Mouse (Mus musculus) lung, embryonic 15.5 days (tissue): ENCODE data around the gene Arhgef25. TPM values are rescaled to one million over a fixed set of nuclear protein-coding genes. Genes with fewer than 3 reads are reported as not detected.

Experiments used
- ATAC-seq: fragments of 200-750 bp; cut with Nextera tagmentation; 2 replicates; pipeline ENCODE4 v1.8.0; 2017; ENCODE audit warnings: moderate number of reproducible peaks, borderline replicate concordance; ENCODE audit not compliant: low FRiP score, low TSS enrichment; ENCODE audit errors: extremely low read depth
- H3K27ac ChIP-seq: fragments of 300-500 bp; sonication (generic); 2 replicates; pipeline ENCODE4 v1.5.1; 2015; ENCODE audit warnings: moderate library complexity, mild to moderate bottlenecking, inconsistent platforms
- H3K27me3 ChIP-seq: fragments of 300-500 bp; sonication (generic); 2 replicates; pipeline ENCODE4 v1.6.1; 2015; ENCODE audit warnings: inconsistent platforms
- H3K36me3 ChIP-seq: fragments of 300-500 bp; sonication (generic); 2 replicates; pipeline ENCODE4 v1.6.1; 2015; ENCODE audit warnings: inconsistent platforms
- H3K4me1 ChIP-seq: fragments of 300-500 bp; sonication (generic); 2 replicates; pipeline ENCODE4 v1.6.1; 2015; ENCODE audit warnings: inconsistent platforms
- H3K4me2 ChIP-seq: fragments of 300-500 bp; sonication (generic); 2 replicates; pipeline ENCODE4 v1.6.1; 2015; ENCODE audit warnings: inconsistent platforms, mild to moderate bottlenecking, moderate library complexity
- H3K4me3 ChIP-seq: fragments of 300-500 bp; sonication (generic); 2 replicates; pipeline ENCODE4 v1.5.1; 2015; ENCODE audit warnings: mild to moderate bottlenecking, inconsistent platforms
- H3K9ac ChIP-seq: fragments of 300-500 bp; sonication (generic); 2 replicates; pipeline ENCODE4 v1.6.1; 2015; ENCODE audit warnings: inconsistent platforms
- H3K9me3 ChIP-seq: fragments of 300-500 bp; sonication (generic); 2 replicates; pipeline ENCODE4 v1.6.1; 2016; ENCODE audit warnings: inconsistent platforms
- WGBS: fragments of 180-500 bp; shearing (Covaris S2); methylation state at CpG from one replicate; pipeline ENCODE4 v1.1.7; 2015; 5-methylcytosine and 5-hydroxymethylcytosine counted together
- polyA plus RNA-seq: library from polyadenylated mRNA; unstranded; fragments of >200 nt; fragmentation: Nextera tagmentation; extraction: Ambion mirVana; gene quantifications from 2 replicates; pipeline ENCODE4 v1.2.1, GENCODE M21; 2015

Gene Arhgef25
- polyA plus RNA-seq, 1 experiment from 2014 or later, result 59.0 TPM

DNA sequence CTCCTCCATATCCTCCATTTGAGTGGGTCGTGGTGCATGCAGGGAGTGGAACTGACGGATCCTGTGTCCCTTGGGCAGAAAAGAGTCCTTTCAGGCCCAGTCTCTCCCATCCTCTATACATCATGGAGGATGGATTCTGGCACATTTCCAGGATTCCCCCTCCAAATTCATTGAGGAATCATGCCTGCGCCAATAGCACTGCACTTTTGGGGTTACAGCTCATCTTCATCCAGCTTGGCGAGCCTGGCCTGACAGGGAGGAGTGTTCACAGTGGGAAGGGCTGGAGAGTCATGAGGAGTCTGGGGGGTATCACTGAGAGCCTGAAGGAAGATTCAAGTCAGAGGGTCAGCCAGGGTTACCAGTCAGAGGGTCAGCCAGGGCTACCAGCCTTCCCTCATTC is 7.3 kb downstream of the Arhgef25 start:
- Histone ChIP-seq H3K27me3 (peaks cover 74% of the 10 kb centered on the region), H3K9ac (no peak overlapping the region), H3K9me3 (no peaks in the 10 kb centered on the region), H3K4me3 (no peak overlapping the region), H3K4me1 (peaks cover 35% of the 10 kb centered on the region), H3K27ac (no peak overlapping the region), H3K4me2 (no peak overlapping the region), H3K36me3 (peaks cover 19% of the 10 kb centered on the region; the same call in 1 of the 2 replicates)
- 79% methylated on average over 4 of the region's 4 CpGs for WGBS
- ATAC-seq, result no peak

DNA sequence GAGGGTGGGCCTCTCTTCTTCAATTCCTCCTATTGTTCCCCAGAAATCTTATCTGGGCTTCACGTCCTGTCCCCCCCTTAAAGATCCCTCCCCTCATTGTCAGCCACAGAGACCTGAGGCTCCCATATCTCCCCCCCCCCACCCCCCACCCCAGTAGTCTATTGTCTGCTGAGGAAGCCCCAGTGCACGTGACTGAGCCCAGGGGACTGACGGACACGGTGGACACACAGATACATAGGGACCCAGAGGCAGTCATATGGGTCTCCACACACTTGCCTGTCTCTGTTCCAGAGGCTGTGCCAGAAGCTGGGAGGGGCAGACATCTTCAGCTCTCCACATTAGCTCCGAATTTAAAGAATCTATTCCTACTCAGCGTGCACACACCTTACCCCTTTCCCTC is 8.3 kb downstream of the Arhgef25 start:
- no peak for ATAC-seq
- Histone ChIP-seq H3K4me1 (peaks cover 31% of the 10 kb centered on the region), H3K9me3 (no peaks in the 10 kb centered on the region), H3K27me3 (peaks cover 79% of the 10 kb centered on the region), H3K27ac (no peak overlapping the region), H3K4me2 (no peak overlapping the region), H3K36me3 (peaks cover 17% of the 10 kb centered on the region; the same call in 1 of the 2 replicates), H3K4me3 (no peak overlapping the region), H3K9ac (no peak overlapping the region)
- 57% methylated on average over 6 of the region's 6 CpGs for WGBS

DNA sequence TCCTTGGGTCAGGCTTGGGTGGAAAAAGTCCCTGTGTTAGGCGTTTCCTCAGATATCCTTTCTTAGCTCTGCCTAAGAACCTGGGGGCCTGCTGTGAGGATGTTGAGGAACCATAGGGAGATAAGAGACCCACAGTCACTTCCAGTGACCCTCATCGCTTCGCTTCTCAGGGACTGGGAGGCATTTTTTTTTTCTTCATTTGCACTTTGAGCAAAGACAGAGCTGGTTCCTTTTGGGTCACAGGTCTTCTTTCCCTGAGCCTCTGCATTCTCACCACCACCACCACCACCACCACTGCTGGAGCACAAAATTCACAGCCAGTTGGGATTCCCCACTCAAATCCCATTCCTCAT is 9.2 kb downstream of the Arhgef25 start:
- Histone ChIP-seq H3K9me3 (no peaks in the 10 kb centered on the region), H3K4me2 (peak overlapping the region; percentile 43; the same call in 1 of the 2 replicates), H3K9ac (no peak overlapping the region), H3K27ac (no peak overlapping the region), H3K27me3 (peaks cover 88% of the 10 kb centered on the region), H3K4me3 (no peak overlapping the region; the same call in 1 of the 2 replicates), H3K4me1 (peaks cover 31% of the 10 kb centered on the region), H3K36me3 (peaks cover 9% of the 10 kb centered on the region; the same call in 1 of the 2 replicates)
- WGBS, result 40% methylated on average over 3 of the region's 3 CpGs
- no peak for ATAC-seq

DNA sequence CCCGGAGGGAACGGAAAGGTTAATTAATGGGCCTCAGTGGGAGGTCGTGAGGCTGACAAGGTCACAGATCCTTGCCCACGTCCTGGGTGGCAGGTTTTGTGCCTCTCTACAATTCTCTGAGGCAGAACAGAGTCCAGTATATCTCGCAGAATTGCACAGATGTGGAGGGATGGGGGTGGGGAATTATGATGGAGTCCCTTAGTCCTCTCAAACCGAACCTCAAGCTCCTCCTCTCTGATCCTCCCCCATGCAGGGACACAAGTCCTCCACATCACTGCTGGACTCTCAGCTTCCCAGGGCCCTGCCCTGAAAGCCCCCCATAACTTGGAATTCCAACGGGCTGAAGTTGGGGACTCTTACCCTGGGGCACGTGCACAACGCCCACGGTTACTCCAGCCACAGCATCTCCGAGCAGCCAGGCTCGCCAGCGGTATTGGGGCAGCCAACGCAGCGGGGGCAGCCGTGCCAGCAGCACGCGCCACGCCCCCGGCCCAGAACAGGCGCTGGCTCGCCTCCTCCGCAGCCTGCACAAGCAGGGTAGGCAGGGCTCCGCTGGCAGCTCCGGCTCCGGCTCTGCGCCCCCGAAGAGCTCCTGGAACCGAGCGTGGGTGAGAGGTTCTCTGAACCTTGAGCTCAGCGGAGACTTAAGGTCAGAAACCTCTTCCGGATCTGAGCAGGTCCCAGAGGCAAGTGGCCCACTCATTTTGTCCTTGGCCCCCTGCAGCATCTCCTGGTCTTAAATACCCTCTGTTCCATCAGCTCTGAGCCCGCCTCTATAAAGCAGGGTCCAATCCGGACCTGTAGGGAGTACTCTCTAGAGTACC is 9.8 kb downstream of the Arhgef25 start, which contains the start of gene Slc26a10:
Gene Slc26a10, minus strand, starts transcription at position 775 of the 824 bp plus-strand sequence.
- H3K9ac ChIP-seq, result no peak within 1 kb of the TSS
- peak within 1 kb of the TSS; percentile 15 for H3K4me3 ChIP-seq
- H3K9me3 ChIP-seq, result no peaks in the 10 kb centered on the region
- H3K27me3 ChIP-seq, result peaks cover 91% of the 10 kb centered on the region
- H3K36me3 ChIP-seq, result peaks cover 9% of the 10 kb centered on the region; the same call in 1 of the 2 replicates
- H3K27ac ChIP-seq, result no peak within 1 kb of the TSS
- ATAC-seq, result no peak; the same call in 1 of the 2 replicates
- peak within 1 kb of the TSS; percentile 43; the same call in 1 of the 2 replicates for H3K4me2 ChIP-seq
- 2% methylated on average over 34 of the region's 34 CpGs for WGBS
- peaks cover 31% of the 10 kb centered on the region for H3K4me1 ChIP-seq

DNA sequence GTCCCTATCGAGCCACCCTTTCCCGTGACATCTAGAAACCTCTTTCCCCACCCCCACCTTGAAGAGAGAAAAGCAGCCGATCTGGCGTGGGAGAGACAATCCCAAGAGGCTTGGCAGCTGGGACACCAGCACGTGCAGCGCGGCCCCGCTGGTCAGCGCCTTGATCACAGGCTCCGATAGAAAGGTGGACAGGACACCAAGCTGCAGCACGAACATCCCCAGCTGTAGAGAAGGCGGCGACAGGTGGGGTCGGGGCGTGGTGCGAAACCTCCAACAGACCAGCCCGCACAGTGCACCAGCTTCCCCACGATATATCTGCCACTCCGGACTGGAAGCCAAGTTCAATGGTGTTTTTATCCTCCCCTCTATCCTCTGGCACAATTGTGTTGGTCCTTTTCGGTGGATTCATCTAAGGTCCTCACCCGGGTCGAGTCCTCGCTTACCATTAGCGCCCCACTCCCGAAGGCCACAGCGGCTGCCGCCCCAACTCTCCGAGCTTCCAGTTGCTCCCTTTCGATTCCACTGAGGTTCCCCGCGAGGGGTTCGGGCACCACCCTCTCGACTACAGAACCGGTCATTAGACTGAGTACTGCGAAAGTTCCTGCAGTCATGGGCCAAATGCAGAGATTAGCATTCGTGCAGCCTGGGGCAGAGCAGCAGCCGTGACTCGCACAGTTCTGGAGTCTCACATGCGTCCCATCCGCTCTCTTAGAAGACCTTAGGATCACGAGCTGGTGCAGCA is 11.4 kb downstream of the Arhgef25 start:
- Histone ChIP-seq H3K9ac (no peak overlapping the region; the same call in 1 of the 2 replicates), H3K9me3 (no peaks in the 10 kb centered on the region), H3K4me3 (peak overlapping the region; percentile 18), H3K27ac (no peak overlapping the region), H3K36me3 (peaks cover 5% of the 10 kb centered on the region; the same call in 1 of the 2 replicates), H3K4me2 (peak overlapping the region; percentile 53), H3K4me1 (peaks cover 24% of the 10 kb centered on the region), H3K27me3 (peaks cover 83% of the 10 kb centered on the region)
- WGBS, result 5% methylated on average over 41 of the region's 41 CpGs
- no peak for ATAC-seq

DNA sequence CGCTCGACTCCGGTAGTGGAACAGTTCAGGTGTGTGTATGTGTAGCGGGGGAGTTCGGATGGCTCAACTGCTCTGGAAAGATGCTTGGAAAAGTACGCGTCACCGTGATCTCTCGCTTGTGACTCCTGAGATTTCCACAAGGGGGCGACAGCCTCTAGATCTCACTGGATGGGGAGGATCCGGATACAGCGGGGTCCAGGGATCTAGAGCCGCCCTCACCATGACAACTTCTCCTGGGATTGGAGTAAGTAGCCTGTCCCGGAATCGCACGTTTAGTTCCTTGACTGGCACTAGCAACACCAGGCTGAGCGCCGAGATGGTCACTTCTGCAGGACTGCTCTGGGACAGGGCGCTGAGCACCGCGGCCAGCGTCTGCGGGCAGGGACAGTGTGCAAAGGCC is 12.2 kb downstream of the Arhgef25 start:
- Histone ChIP-seq H3K4me3 (peak overlapping the region; percentile 18), H3K9me3 (no peaks in the 10 kb centered on the region), H3K9ac (no peak overlapping the region; the same call in 1 of the 2 replicates), H3K27me3 (peaks cover 76% of the 10 kb centered on the region), H3K36me3 (peaks cover 2% of the 10 kb centered on the region; the same call in 1 of the 2 replicates), H3K27ac (no peak overlapping the region), H3K4me2 (peak overlapping the region; percentile 53), H3K4me1 (peaks cover 21% of the 10 kb centered on the region)
- ATAC-seq, result peak; percentile 38; the same call in 1 of the 2 replicates
- WGBS, result 1% methylated on average over 23 of the region's 23 CpGs

DNA sequence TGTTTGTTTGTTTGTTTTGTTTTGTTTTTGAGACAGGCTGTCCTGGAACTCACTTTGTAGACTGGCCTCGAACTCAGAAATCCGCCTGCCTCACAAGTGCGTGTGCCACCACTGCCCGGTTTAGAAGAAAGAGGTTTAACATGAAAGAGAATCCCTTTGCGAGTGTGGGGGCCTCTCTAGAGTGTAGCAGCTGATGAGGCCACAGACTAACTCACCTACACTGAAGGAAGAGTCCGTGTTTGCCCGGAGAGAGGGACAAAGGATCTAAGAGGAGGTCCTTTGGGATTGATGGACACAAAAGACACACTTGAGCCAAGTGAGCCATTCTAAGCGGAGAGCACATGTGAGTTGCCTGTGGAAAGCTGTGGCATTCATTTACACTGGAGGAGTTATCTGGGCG is 12.6 kb downstream of the Arhgef25 start:
- no peak overlapping the region for H3K4me3 ChIP-seq
- WGBS, result 24% methylated on average over 9 of the region's 9 CpGs
- no peak for ATAC-seq

DNA sequence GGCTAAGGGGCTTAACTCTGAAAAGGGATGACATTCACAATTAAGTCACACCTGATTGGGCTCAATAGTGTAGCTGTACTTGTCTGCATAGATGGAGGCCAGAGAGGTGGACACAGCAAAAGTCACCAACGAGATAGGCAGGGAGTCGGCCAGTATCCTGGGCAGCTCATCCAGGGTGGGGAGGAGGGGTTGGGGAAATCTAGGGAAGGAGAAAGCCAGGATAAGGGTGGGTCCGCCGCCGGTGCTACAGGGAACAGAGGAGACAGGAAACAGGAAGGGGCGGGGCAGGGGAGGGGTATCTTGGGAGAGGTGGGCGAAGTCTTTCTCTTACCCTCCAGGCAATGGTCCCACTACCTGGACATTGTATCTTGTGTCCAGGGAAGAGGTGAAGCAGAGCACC is 13.1 kb downstream of the Arhgef25 start:
- H3K4me3 ChIP-seq, result no peak overlapping the region
- no peak overlapping the region for H3K27ac ChIP-seq
- WGBS, result 9% methylated on average over 7 of the region's 7 CpGs
- no peaks in the 10 kb centered on the region for H3K36me3 ChIP-seq
- no peak for ATAC-seq
- H3K27me3 ChIP-seq, result peaks cover 73% of the 10 kb centered on the region
- H3K9ac ChIP-seq, result no peak overlapping the region
- no peaks in the 10 kb centered on the region for H3K9me3 ChIP-seq
- peaks cover 21% of the 10 kb centered on the region for H3K4me1 ChIP-seq
- H3K4me2 ChIP-seq, result no peak overlapping the region

More for the DNA sequence above, 12.6 kb downstream of the Arhgef25 start:
- Histone ChIP-seq H3K27ac (no peak overlapping the region), H3K9ac (no peak overlapping the region), H3K4me1 (peaks cover 21% of the 10 kb centered on the region), H3K27me3 (peaks cover 73% of the 10 kb centered on the region), H3K4me2 (peak overlapping the region; percentile 53), H3K9me3 (no peaks in the 10 kb centered on the region), H3K36me3 (no peaks in the 10 kb centered on the region)

DNA sequence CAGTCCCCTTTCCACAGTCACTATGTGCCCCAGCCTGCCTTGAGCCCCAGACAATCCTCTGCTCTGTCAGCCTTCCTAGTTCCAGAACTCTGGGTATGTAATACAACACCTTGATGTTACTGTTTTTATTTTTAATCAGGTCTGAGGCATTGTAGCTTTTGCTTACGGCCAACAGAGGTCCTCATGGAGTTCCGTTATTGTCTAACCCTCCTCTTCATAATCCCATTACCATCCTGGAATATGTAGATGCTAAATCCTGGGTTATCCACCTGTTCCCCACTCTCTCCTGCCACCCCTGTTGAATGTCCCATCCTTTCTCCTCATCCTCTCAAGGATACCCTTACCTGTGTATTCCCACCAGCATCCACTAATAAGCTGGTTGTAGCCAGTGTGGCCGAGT is 13.7 kb downstream of the Arhgef25 start:
- peaks cover 75% of the 10 kb centered on the region for H3K27me3 ChIP-seq
- no peak overlapping the region for H3K4me2 ChIP-seq
- no peak overlapping the region for H3K4me3 ChIP-seq
- peaks cover 21% of the 10 kb centered on the region for H3K4me1 ChIP-seq
- WGBS, result 33% methylated on average over 3 of the region's 3 CpGs
- no peak for ATAC-seq
- H3K27ac ChIP-seq, result no peak overlapping the region
- H3K9ac ChIP-seq, result no peak overlapping the region
- no peaks in the 10 kb centered on the region for H3K36me3 ChIP-seq
- no peaks in the 10 kb centered on the region for H3K9me3 ChIP-seq

DNA sequence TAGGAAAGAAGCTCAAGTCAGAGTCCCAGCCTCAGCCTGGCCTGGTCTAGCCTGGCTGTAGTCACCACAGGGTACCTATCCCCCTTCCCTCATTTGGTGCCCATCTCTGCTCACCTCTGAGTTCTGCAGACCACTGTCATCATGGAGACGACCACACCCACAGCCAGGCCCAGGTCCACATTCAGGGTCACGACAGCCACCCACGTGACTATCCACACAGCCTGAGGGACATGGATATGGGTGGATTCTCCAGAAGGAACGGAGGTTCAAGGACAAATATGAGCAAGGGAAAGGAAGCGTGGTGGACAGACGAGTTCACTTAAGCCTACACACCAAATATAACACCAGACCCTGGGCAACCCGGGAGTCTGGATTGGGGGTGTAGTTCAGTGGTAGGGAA is 15.7 kb downstream of the Arhgef25 start:
- H3K36me3 ChIP-seq, result no peaks in the 10 kb centered on the region
- no peak overlapping the region for H3K4me3 ChIP-seq
- H3K4me2 ChIP-seq, result no peak overlapping the region
- H3K9ac ChIP-seq, result no peak overlapping the region
- peaks cover 27% of the 10 kb centered on the region for H3K4me1 ChIP-seq
- H3K9me3 ChIP-seq, result no peaks in the 10 kb centered on the region
- H3K27me3 ChIP-seq, result peaks cover 75% of the 10 kb centered on the region
- no peak for ATAC-seq
- 83% methylated on average over 7 of the region's 7 CpGs for WGBS
- no peak overlapping the region for H3K27ac ChIP-seq

DNA sequence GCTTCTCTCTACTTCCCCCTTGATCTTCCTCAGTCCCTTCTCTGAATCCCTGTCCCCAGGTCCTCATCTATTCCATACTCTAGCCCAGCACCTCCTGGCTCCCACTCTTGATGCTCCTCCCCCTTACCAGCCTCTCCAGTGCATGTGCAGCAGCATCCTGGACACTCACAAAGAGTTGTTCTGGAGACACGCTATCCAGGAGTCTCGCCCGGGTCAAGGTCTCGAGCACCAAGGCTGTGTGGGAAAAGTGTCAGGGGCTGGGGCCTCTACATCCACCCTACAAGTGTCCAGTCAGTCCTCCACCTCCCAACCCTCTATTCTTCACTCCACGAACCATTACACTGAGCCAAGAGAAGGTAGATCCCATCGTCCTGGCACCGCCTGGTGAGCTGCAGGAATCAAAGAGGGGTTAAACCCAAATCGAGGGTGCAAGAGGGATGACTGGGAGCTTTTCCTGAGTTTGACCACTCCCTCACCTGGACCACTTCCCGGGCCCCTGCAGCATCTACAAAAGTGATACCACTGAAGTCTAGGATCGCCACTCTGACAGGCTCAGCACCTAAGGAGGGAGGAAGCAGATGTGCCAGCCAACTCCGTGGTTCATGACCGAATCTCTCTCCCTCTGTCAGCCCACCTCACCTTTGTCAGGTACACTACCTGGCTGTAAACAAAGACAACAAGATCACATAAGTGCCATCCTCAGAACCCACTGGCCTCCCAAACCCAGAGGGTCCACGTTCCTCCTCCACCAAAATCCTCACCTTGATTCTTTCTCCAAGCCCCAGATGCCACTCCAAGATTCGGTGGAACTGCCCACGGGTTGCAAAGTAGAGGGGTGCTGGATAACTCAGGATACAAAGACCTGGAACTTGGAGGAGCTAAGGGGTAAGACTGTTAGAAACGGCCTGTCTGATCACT is 16.5 kb downstream of the Arhgef25 start:
- Histone ChIP-seq H3K9ac (no peak overlapping the region), H3K4me2 (no peak overlapping the region), H3K4me1 (peaks cover 22% of the 10 kb centered on the region), H3K27me3 (peaks cover 74% of the 10 kb centered on the region), H3K27ac (no peak overlapping the region), H3K36me3 (no peaks in the 10 kb centered on the region), H3K9me3 (no peaks in the 10 kb centered on the region), H3K4me3 (no peak overlapping the region)
- no peak for ATAC-seq
- WGBS, result 76% methylated on average over 16 of the region's 16 CpGs
